Comparison of ENCODE assay signal across 15 mouse cellular contexts in genomic region chr1:189858377-189858776, GRCm38 (mm10).
"Had no signal": no experiment of that assay in that cellular context is flagged by ENCODE, and none has a peak within 500 bp of the region (broad histone marks: within the 10 kb centered on the region; RNA-seq: fewer than 3 reads in every experiment).

No protein-coding gene starts in this region.

- DNase-seq: kidney, adult 8-10 months; kidney, postnatal 25 days; layer of hippocampus, adult 9-11 months; liver; liver, embryonic 13.5 days; liver, postnatal 0 days; lung, postnatal 14 days; thymus, postnatal 14 days had no signal

- H3K27ac ChIP-seq: limb, embryonic 12.5 days; liver, embryonic 13.5 days; lung, embryonic 15.5 days; macrophage; midbrain, embryonic 15.5 days; stomach, postnatal 0 days had no signal

- H3K27me3 ChIP-seq: limb, embryonic 12.5 days; liver, embryonic 13.5 days; lung, embryonic 15.5 days; midbrain, embryonic 15.5 days had no signal

- H3K36me3 ChIP-seq: liver, embryonic 13.5 days; midbrain, embryonic 15.5 days had no signal

- ATAC-seq: liver, postnatal 0 days; midbrain, embryonic 15.5 days had no signal

- H3K9ac ChIP-seq: limb, embryonic 12.5 days; liver, embryonic 13.5 days; liver, postnatal 0 days; lung, embryonic 15.5 days; midbrain, embryonic 15.5 days had no signal

- H3K4me3 ChIP-seq: limb, embryonic 12.5 days; liver, embryonic 13.5 days; lung, embryonic 15.5 days; megakaryocyte, embryonic 14.5 days; midbrain, embryonic 15.5 days had no signal

- H3K4me2 ChIP-seq: limb, embryonic 12.5 days; liver, embryonic 13.5 days; lung, embryonic 15.5 days; midbrain, embryonic 11.5 days; midbrain, embryonic 15.5 days had no signal

- H3K9me3 ChIP-seq: limb, embryonic 12.5 days; liver, embryonic 13.5 days; lung, embryonic 15.5 days; midbrain, embryonic 15.5 days had no signal
